Mouse (Mus musculus) stomach, embryonic 14.5 days (tissue): ENCODE data around the gene Stard13. TPM values are rescaled to one million over a fixed set of nuclear protein-coding genes. Genes with fewer than 3 reads are reported as not detected.

Experiments used
- ATAC-seq: fragments of 200-750 bp; cut with Nextera tagmentation; 2 replicates; pipeline ENCODE4 v1.8.0; 2017; ENCODE audit warnings: low read depth, moderate TSS enrichment; ENCODE audit not compliant: insufficient number of reproducible peaks, insufficient read depth, low FRiP score
- H3K27ac ChIP-seq: fragments of 300-500 bp; sonication (generic); 2 replicates; pipeline ENCODE4 v1.5.1; 2014; ENCODE audit warnings: mild to moderate bottlenecking, low read length, moderate library complexity, mixed read lengths
- H3K27me3 ChIP-seq: fragments of 300-500 bp; sonication (generic); 2 replicates; pipeline ENCODE4 v1.6.1; 2014; ENCODE audit warnings: low read length, control low read depth, mixed read lengths; ENCODE audit not compliant: control insufficient read depth, insufficient read depth
- H3K36me3 ChIP-seq: fragments of 300-500 bp; sonication (generic); 2 replicates; pipeline ENCODE4 v1.6.1; 2014; ENCODE audit warnings: mild to moderate bottlenecking, control low read depth, low read length, moderate library complexity, mixed read lengths; ENCODE audit not compliant: control insufficient read depth, insufficient read depth
- H3K4me1 ChIP-seq: fragments of 300-500 bp; sonication (generic); 2 replicates; pipeline ENCODE4 v1.6.1; 2014; ENCODE audit warnings: low read length, control low read depth, mixed read lengths; ENCODE audit not compliant: control insufficient read depth, insufficient read depth
- H3K4me2 ChIP-seq: fragments of 300-500 bp; sonication (generic); replicated peaks from 2 replicates; pipeline ENCODE4 v1.6.1; 2014; ENCODE audit warnings: low read depth, low read length, control low read depth
- H3K4me3 ChIP-seq: fragments of 300-500 bp; sonication (generic); 2 replicates; pipeline ENCODE4 v1.5.1; 2014; ENCODE audit warnings: low read depth, low read length, control low read depth
- H3K9ac ChIP-seq: fragments of 300-500 bp; sonication (generic); replicated peaks from 2 replicates; pipeline ENCODE4 v1.6.1; 2014; ENCODE audit warnings: low read depth, mild to moderate bottlenecking, control low read depth, low read length, moderate library complexity, mixed read lengths
- H3K9me3 ChIP-seq: fragments of 300-500 bp; sonication (generic); 2 replicates; pipeline ENCODE4 v1.6.1; 2016; ENCODE audit warnings: low read depth, low read length, control low read depth; ENCODE audit not compliant: control insufficient read depth
- WGBS: fragments of 180-500 bp; shearing (Covaris S2); extraction: QIAGEN DNeasy Blood & Tissue Kit; methylation state at CpG from one replicate; pipeline ENCODE4 v1.1.7; 2014; 5-methylcytosine and 5-hydroxymethylcytosine counted together
- polyA plus RNA-seq: library from polyadenylated mRNA; unstranded; fragments of >200 nt; fragmentation: Nextera tagmentation; extraction: Ambion mirVana; gene quantifications from 2 replicates; pipeline ENCODE4 v1.2.1, GENCODE M21; 2014

Gene Stard13
- polyA plus RNA-seq, 1 experiment from 2014 or later: 14.1 TPM

DNA sequence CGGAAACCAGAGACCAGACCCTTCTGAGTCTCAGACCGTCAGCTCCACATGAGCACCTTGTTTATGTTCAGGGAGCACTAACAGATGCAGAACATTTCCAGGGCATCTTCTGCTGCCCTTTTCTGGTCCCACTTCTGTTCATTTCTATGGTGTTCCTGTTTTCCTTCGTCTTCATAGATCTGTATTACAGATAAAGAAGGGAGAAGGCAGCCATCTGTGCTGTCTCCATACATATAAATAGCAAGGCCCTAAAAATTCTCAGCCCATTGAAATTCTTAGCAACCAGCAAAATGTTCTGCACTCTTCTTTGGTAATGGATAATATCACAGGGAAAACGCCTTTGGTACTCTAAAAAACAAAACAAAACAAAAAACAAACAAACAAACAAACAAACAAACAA, 96.3 kb downstream of the Stard13 start:
- WGBS: 74% methylated on average over 4 of the region's 4 CpGs
- H3K4me2 ChIP-seq: no peak overlapping the region
- no peak overlapping the region for H3K9ac ChIP-seq
- H3K36me3 ChIP-seq: no peaks in the 10 kb centered on the region
- H3K4me1 ChIP-seq: peaks cover 25% of the 10 kb centered on the region
- no peak overlapping the region for H3K4me3 ChIP-seq
- no peak overlapping the region for H3K27ac ChIP-seq
- no peak for ATAC-seq
- H3K9me3 ChIP-seq: no peaks in the 10 kb centered on the region
- no peaks in the 10 kb centered on the region for H3K27me3 ChIP-seq

DNA sequence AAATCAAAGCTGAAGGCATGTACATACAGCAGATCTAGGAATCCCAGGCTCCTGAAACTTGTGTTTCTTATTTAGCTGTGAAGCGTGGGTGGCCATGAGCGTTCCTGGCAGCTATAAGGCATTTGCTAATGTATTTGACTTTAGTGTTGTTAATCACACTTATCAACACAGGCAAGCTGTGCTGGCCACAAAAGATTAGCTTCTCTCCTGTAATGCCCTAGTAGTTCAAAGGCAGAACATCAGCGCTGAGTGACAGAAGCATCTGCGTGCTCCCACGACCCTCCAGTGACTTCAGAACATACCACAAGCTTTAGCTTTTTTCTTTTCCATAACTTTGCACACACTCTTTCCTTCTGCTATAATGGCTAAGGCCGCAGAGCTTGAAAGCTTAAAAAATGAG, 97.7 kb downstream of the Stard13 start:
- Histone ChIP-seq H3K4me1 (peaks cover 19% of the 10 kb centered on the region), H3K4me3 (no peak overlapping the region), H3K27me3 (no peaks in the 10 kb centered on the region), H3K36me3 (no peaks in the 10 kb centered on the region), H3K9ac (no peak overlapping the region), H3K9me3 (no peaks in the 10 kb centered on the region), H3K27ac (peak overlapping the region; percentile 63; the same call in 1 of the 2 replicates), H3K4me2 (no peak overlapping the region)
- WGBS: 30% methylated on average over 6 of the region's 6 CpGs
- ATAC-seq: peak; percentile 80; the same call in 1 of the 2 replicates

DNA sequence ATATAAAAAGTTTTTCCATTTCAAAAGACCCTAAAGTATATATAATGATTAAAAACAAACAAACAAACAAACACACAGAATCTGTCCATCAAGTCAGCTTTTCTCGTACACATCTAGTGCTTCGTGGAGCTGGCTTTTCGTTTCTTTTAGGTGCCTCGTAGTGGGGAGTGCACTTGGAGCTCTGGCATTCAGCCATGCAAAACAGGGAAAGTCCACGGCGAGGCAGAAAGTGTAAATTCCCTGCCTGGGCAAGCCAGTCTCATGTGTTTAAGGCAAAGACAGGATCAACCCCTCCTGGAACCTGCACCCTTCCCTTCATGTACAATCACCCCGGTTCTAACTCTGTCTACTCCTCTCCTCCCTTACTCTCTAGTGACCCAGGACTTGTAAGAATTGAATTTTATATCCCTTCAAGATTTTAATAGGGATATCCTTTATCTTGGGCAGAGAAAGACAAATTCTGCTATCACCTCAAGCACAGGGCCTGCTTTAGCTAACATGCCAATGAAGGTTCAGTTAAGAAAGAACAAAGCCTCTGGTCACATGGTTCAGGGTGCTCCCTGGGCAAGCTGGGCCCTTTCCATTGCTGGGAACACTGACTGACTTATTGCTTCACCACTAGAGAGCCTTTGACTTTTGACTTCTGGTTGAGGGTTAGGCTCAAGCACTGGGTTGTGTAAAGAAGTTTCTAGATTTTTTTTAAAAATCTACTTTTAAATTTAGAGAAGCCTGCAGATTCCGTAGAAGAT, 98.4 kb downstream of the Stard13 start:
- no peaks in the 10 kb centered on the region for H3K27me3 ChIP-seq
- H3K4me2 ChIP-seq: no peak overlapping the region
- peak overlapping the region; percentile 35; the same call in 1 of the 2 replicates for H3K27ac ChIP-seq
- ATAC-seq: no peak
- H3K4me3 ChIP-seq: no peak overlapping the region
- peaks cover 19% of the 10 kb centered on the region for H3K4me1 ChIP-seq
- H3K9me3 ChIP-seq: no peaks in the 10 kb centered on the region
- H3K36me3 ChIP-seq: no peaks in the 10 kb centered on the region
- 58% methylated on average over 8 of the region's 8 CpGs for WGBS
- no peak overlapping the region for H3K9ac ChIP-seq

DNA sequence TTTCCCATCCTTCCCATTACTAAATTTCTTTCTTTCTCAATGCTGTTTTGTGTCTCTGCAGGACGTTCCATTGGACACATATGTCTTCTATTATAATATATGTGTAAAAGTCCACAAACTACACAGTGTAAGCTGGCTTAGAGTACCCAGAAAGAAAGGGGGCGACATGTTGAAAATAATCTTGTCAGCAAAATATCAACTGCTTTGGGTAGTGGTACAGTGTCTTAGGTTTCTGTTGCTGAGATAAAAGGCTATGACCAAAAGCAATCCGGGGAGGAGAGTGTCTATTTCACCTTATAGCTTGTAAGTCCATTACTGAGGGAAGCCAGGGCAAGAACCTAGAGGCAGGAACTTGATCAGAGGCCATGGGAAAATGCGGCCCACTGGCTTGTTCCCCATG, 99.4 kb downstream of the Stard13 start:
- Histone ChIP-seq H3K4me3 (no peak overlapping the region), H3K4me2 (no peak overlapping the region), H3K9ac (no peak overlapping the region), H3K36me3 (no peaks in the 10 kb centered on the region), H3K9me3 (no peaks in the 10 kb centered on the region), H3K27me3 (no peaks in the 10 kb centered on the region), H3K27ac (no peak overlapping the region), H3K4me1 (peaks cover 19% of the 10 kb centered on the region)
- 94% methylated on average over 4 of the region's 4 CpGs for whole genome bisulfite sequencing
- ATAC-seq: no peak

DNA sequence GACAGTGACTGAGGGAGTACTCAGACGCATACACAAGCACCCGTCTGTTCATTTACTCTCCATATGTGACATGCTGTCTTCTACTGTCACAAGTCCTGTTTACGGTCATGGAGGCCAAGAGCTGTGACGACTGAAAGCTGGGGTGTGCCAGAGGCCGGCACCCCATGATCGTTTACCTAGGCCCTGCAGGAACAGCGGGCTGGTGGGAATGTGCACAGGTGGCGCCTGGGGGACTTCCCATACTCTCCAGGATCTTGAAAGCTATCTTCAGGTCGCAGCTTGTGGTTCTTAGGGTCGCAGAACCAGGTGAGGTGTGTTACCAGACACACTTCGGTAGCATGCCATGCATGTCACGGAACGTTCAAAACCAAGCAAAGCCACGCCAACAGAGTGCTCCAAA, 99.9 kb downstream of the Stard13 start:
- WGBS: 89% methylated on average over 14 of the region's 14 CpGs
- H3K27ac ChIP-seq: no peak overlapping the region
- no peak for ATAC-seq

DNA sequence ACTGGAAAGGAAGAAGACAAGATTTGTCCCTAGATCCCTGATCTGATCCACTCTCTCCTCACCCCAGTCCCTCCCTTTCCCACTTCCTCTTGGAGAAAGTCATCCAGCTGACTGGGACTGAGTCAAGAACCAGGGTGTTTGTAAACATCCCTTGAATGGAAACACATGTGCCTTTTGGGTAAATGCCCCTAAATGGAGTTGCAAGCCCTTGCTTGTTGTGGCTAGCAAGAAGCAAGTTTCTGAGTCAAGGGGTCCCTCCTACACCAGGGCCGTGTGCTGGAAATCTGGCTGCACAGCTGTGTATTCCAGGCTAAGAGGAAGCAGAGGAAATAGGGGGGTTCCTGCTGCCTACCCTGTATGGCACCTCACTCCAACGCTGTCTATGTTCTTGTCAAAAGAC, 103.9 kb downstream of the Stard13 start:
- no peak for ATAC-seq
- Histone ChIP-seq H3K4me2 (no peak overlapping the region), H3K9ac (no peak overlapping the region), H3K27me3 (no peaks in the 10 kb centered on the region), H3K9me3 (no peaks in the 10 kb centered on the region), H3K36me3 (no peaks in the 10 kb centered on the region), H3K4me1 (peaks cover 1% of the 10 kb centered on the region; the same call in 1 of the 2 replicates), H3K27ac (no peak overlapping the region), H3K4me3 (no peak overlapping the region)
- 61% methylated on average over 2 of the region's 2 CpGs for WGBS

More for the DNA sequence above, 99.9 kb downstream of the Stard13 start:
- no peaks in the 10 kb centered on the region for H3K27me3 ChIP-seq
- peaks cover 19% of the 10 kb centered on the region for H3K4me1 ChIP-seq
- no peak overlapping the region for H3K4me2 ChIP-seq
- H3K36me3 ChIP-seq: no peaks in the 10 kb centered on the region
- H3K9me3 ChIP-seq: no peaks in the 10 kb centered on the region
- H3K4me3 ChIP-seq: no peak overlapping the region
- no peak overlapping the region for H3K9ac ChIP-seq

DNA sequence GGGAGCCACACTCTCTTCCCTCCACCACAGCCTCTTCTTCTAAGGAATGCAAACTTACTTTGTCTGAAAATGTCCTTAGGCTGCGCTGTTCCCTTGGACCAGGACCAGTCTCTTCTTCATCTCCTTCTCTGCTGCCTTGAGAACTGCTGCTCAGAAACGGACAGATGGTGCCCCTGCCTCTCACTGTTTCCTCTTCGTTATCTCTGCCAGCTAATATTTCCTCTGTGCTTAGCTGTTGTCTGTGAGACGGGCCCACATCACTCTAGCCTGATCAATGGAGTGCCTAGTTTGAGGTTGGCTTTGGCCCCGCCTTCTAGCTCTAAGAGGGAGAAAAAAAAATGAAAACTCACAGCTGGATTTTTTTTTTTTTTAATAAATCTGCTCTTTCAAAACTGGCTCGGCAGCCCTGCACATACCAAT, 106.3 kb downstream of the Stard13 start:
- Histone ChIP-seq H3K9me3 (no peaks in the 10 kb centered on the region), H3K27me3 (no peaks in the 10 kb centered on the region), H3K4me1 (peaks cover 4% of the 10 kb centered on the region; the same call in 1 of the 2 replicates), H3K36me3 (no peaks in the 10 kb centered on the region), H3K4me2 (peak overlapping the region; percentile 39), H3K9ac (peak overlapping the region; percentile 42), H3K27ac (peak overlapping the region; percentile 90), H3K4me3 (peak overlapping the region; percentile 36)
- 29% methylated on average over 6 of the region's 6 CpGs for WGBS
- no peak for ATAC-seq

DNA sequence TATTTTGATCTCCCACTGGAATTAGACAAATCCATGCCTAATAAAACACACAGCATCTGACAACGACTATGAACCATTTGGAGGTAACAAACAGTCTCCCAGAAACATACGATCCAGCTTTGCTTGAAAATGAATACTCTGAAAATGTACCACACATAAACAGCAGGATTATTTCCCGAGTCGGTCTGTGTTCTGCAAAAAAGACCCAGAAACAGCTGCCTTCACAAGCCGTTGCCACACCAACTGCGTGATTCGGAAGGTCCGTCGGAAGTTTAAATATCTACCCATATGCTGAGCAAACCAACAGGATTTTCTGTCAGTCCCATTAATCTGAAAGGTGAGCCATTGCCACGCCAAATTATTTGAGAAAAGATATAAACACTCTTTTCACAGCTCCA, 107.0 kb downstream of the Stard13 start:
- H3K36me3 ChIP-seq: no peaks in the 10 kb centered on the region
- peak overlapping the region; percentile 90 for H3K27ac ChIP-seq
- no peaks in the 10 kb centered on the region for H3K9me3 ChIP-seq
- peak overlapping the region; percentile 36 for H3K4me3 ChIP-seq
- H3K9ac ChIP-seq: peak overlapping the region; percentile 42; the same call in 1 of the 2 replicates
- ATAC-seq: no peak
- H3K27me3 ChIP-seq: no peaks in the 10 kb centered on the region
- H3K4me2 ChIP-seq: peak overlapping the region; percentile 39
- WGBS: 29% methylated on average over 10 of the region's 10 CpGs
- peaks cover 4% of the 10 kb centered on the region; the same call in 1 of the 2 replicates for H3K4me1 ChIP-seq
